Mouse (Mus musculus): ENCODE data around the gene Bub1.

Bub1 gene

GRCm38 (mm10) chr2:127773938-127774577, 57.6 kb downstream of the Bub1 start:
- DNase-seq: no peak

- no peak for DNase-seq
Measured at GRCm38 (mm10) chr2:127761587-127761986, 70.1 kb downstream of the Bub1 start.

- DNase-seq: no peak
Measured at GRCm38 (mm10) chr2:127760429-127761000, 71.2 kb downstream of the Bub1 start.

GRCm38 (mm10) chr2:127760014-127760413, 71.7 kb downstream of the Bub1 start:
- no peak for DNase-seq

- no peak for DNase-seq
Measured at GRCm38 (mm10) chr2:127759157-127759880, 72.3 kb downstream of the Bub1 start.

GRCm38 (mm10) chr2:127757171-127757570, 74.5 kb downstream of the Bub1 start:
- no peak for DNase-seq

- no peak for DNase-seq
Measured at GRCm38 (mm10) chr2:127754113-127754512, 77.6 kb downstream of the Bub1 start.

GRCm38 (mm10) chr2:127751849-127752610, 79.6 kb downstream of the Bub1 start:
- DNase-seq: no peak

Data from kidney, postnatal 10 days (tissue).